Mouse (Mus musculus) naive thymus-derived CD4-positive, alpha-beta T cell, adult 5 months (primary cell): ENCODE measurements around the gene Mllt3. TPM values are rescaled to one million over a fixed set of nuclear protein-coding genes. Genes with fewer than 3 reads are reported as not detected.

Experiments used
- polyA plus RNA-seq: library from polyadenylated mRNA; unstranded; fragments of 100-300 nt; shearing (Covaris generic); gene quantifications from one replicate; pipeline ENCODE4 v1.2.1, GENCODE M21; 2017

Mllt3 gene
- 186 TPM for polyA plus RNA-seq

DNA sequence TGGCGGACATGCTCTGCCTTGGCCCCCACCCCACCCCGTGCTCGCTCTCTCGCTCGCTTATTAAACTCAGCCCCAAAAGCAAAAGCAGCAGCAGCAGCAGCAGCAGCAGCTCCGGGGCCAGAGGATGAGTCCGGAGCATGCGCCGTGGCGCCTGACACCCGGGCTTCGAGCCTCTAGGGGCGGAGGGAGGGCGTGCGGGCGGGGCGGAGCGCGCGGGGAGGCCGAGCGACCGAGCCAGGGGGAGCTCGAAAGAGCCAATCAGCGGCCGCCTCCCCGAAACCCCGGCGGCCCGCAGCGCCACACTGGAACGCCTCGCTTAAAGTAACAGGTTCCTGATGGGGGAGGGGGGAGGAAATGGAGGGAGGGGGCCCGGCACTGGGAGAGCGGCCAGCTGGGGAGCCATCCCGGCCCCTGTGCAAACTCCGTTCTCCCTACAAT lies at the start of gene Mllt3:
Gene Mllt3 (minus strand): TSS at position 149 of the 438 bp plus-strand sequence.

Other genes starting within 250 kb of the Mllt3 start
- gene Focad, start 61.3 kb upstream of the Mllt3 start, polyA plus RNA-seq, result 28.6 TPM